Mouse (Mus musculus): ENCODE data around the gene Tmem60. TPM values are rescaled to one million over a fixed set of nuclear protein-coding genes. Genes with fewer than 3 reads are reported as not detected.
A peak's percentile ranks its signal among the peaks of the same experiment; 100 is the strongest.

The Tmem60 gene
- 68.9 and 71.4 TPM in 2 replicates for polyA plus RNA-seq (2015; fragmentation: Nextera tagmentation; extraction: Ambion mirVana)

GRCm38 (mm10) chr5:20881915-20882800 is at the start of gene Tmem60, which contains the start of gene Phtf2:
TSS of gene Tmem60 (plus strand) at chr5:20882191.
TSS of gene Phtf2 (minus strand) at chr5:20882124.
- peak within 1 kb of the TSS; percentile 82 for H3K4me2 ChIP-seq (replicated peaks)
- H3K36me3 ChIP-seq = peaks cover 12% of the 10 kb centered on the region
- H3K27me3 ChIP-seq = no peaks in the 10 kb centered on the region
- peak; percentile 99 for ATAC-seq
- under 1% methylated on average over 83 of the region's 94 CpGs for WGBS
- peak within 1 kb of the TSS; percentile 85 for H3K4me3 ChIP-seq (replicated peaks)
- H3K9me3 ChIP-seq = no peaks in the 10 kb centered on the region
- H3K4me1 ChIP-seq (replicated peaks) = peaks cover 24% of the 10 kb centered on the region
- peak within 1 kb of the TSS; percentile 80 for H3K9ac ChIP-seq (replicated peaks)
- peak within 1 kb of the TSS; percentile 97 for H3K27ac ChIP-seq

- ATAC-seq = no peak
- WGBS = 92% methylated on average over 1 of the region's 1 CpGs
These were observed 47.6 kb upstream of the Tmem60 start for GRCm38 (mm10) chr5:20834399-20834798.

GRCm38 (mm10) chr5:20837082-20837481 is 44.9 kb upstream of the Tmem60 start:
- Histone ChIP-seq H3K9ac (replicated peaks) (no peak overlapping the region), H3K9me3 (no peaks in the 10 kb centered on the region), H3K27ac (no peak overlapping the region), H3K4me1 (replicated peaks) (no peaks in the 10 kb centered on the region), H3K27me3 (no peaks in the 10 kb centered on the region), H3K4me3 (replicated peaks) (no peak overlapping the region), H3K36me3 (no peaks in the 10 kb centered on the region), H3K4me2 (replicated peaks) (no peak overlapping the region)
- ATAC-seq = no peak
- WGBS = 96% methylated on average over 1 of the region's 1 CpGs

More at GRCm38 (mm10) chr5:20834399-20834798, 47.6 kb upstream of the Tmem60 start:
- Histone ChIP-seq H3K4me1 (replicated peaks) (no peaks in the 10 kb centered on the region), H3K9me3 (no peaks in the 10 kb centered on the region), H3K36me3 (no peaks in the 10 kb centered on the region), H3K9ac (replicated peaks) (no peak overlapping the region), H3K4me3 (replicated peaks) (no peak overlapping the region), H3K27ac (no peak overlapping the region), H3K4me2 (replicated peaks) (no peak overlapping the region), H3K27me3 (no peaks in the 10 kb centered on the region)

GRCm38 (mm10) chr5:20843405-20843804 is 38.6 kb upstream of the Tmem60 start:
- Histone ChIP-seq H3K4me1 (replicated peaks) (no peaks in the 10 kb centered on the region), H3K4me3 (replicated peaks) (no peak overlapping the region), H3K27me3 (no peaks in the 10 kb centered on the region), H3K4me2 (replicated peaks) (no peak overlapping the region), H3K9me3 (no peaks in the 10 kb centered on the region), H3K27ac (no peak overlapping the region), H3K9ac (replicated peaks) (no peak overlapping the region), H3K36me3 (no peaks in the 10 kb centered on the region)
- ATAC-seq = no peak
- 77% methylated on average over 2 of the region's 3 CpGs for WGBS

GRCm38 (mm10) chr5:20843816-20844215 is 38.2 kb upstream of the Tmem60 start:
- no peak for ATAC-seq
- Histone ChIP-seq H3K9me3 (no peaks in the 10 kb centered on the region), H3K27me3 (no peaks in the 10 kb centered on the region), H3K36me3 (no peaks in the 10 kb centered on the region), H3K27ac (no peak overlapping the region), H3K4me2 (replicated peaks) (no peak overlapping the region), H3K4me1 (replicated peaks) (no peaks in the 10 kb centered on the region), H3K4me3 (replicated peaks) (no peak overlapping the region), H3K9ac (replicated peaks) (no peak overlapping the region)
- 73% methylated on average over 2 of the region's 2 CpGs for WGBS

GRCm38 (mm10) chr5:20847010-20847409 is 35.0 kb upstream of the Tmem60 start:
- no peaks in the 10 kb centered on the region for H3K27me3 ChIP-seq
- H3K4me2 ChIP-seq (replicated peaks) = no peak overlapping the region
- 96% methylated on average over 2 of the region's 2 CpGs for WGBS
- H3K27ac ChIP-seq = no peak overlapping the region
- H3K9ac ChIP-seq (replicated peaks) = no peak overlapping the region
- no peaks in the 10 kb centered on the region for H3K36me3 ChIP-seq
- no peaks in the 10 kb centered on the region for H3K9me3 ChIP-seq
- no peak for ATAC-seq
- no peak overlapping the region for H3K4me3 ChIP-seq (replicated peaks)
- H3K4me1 ChIP-seq (replicated peaks) = no peaks in the 10 kb centered on the region

- WGBS = 96% methylated on average over 4 of the region's 4 CpGs
- Histone ChIP-seq H3K27me3 (no peaks in the 10 kb centered on the region), H3K9ac (replicated peaks) (no peak overlapping the region), H3K4me1 (replicated peaks) (no peaks in the 10 kb centered on the region), H3K4me3 (replicated peaks) (no peak overlapping the region), H3K36me3 (0 out of 2 replicates have a peak, but pooled peaks cover 7% of the 10 kb centered on the region), H3K4me2 (replicated peaks) (no peak overlapping the region), H3K27ac (no peak overlapping the region), H3K9me3 (peaks cover 2% of the 10 kb centered on the region; the same call in 1 of the 2 replicates)
- no peak for ATAC-seq
These were observed 26.9 kb upstream of the Tmem60 start for GRCm38 (mm10) chr5:20855066-20855465.

- Histone ChIP-seq H3K4me2 (replicated peaks) (no peak overlapping the region), H3K9me3 (peaks cover 2% of the 10 kb centered on the region; the same call in 1 of the 2 replicates), H3K9ac (replicated peaks) (no peak overlapping the region), H3K4me1 (replicated peaks) (no peaks in the 10 kb centered on the region), H3K36me3 (0 out of 2 replicates have a peak, but pooled peaks cover 7% of the 10 kb centered on the region), H3K4me3 (replicated peaks) (no peak overlapping the region), H3K27me3 (no peaks in the 10 kb centered on the region), H3K27ac (no peak overlapping the region)
- WGBS = 98% methylated on average over 2 of the region's 2 CpGs
- no peak for ATAC-seq
These were observed 23.6 kb upstream of the Tmem60 start for GRCm38 (mm10) chr5:20858404-20858803.

GRCm38 (mm10) chr5:20860565-20860964 is 21.4 kb upstream of the Tmem60 start:
- 96% methylated on average over 4 of the region's 4 CpGs for WGBS

GRCm38 (mm10) chr5:20861901-20862300 is 20.1 kb upstream of the Tmem60 start:
- Histone ChIP-seq H3K4me3 (replicated peaks) (no peak overlapping the region), H3K9ac (replicated peaks) (no peak overlapping the region), H3K27ac (no peak overlapping the region), H3K9me3 (peaks cover 2% of the 10 kb centered on the region; the same call in 1 of the 2 replicates), H3K4me2 (replicated peaks) (no peak overlapping the region), H3K27me3 (no peaks in the 10 kb centered on the region), H3K4me1 (replicated peaks) (no peaks in the 10 kb centered on the region), H3K36me3 (0 out of 2 replicates have a peak, but pooled peaks cover 7% of the 10 kb centered on the region)
- ATAC-seq = no peak
- 100% methylated on average over 2 of the region's 2 CpGs for WGBS

More at GRCm38 (mm10) chr5:20860565-20860964, 21.4 kb upstream of the Tmem60 start:
- Histone ChIP-seq H3K4me2 (replicated peaks) (no peak overlapping the region), H3K9ac (replicated peaks) (no peak overlapping the region), H3K9me3 (peaks cover 2% of the 10 kb centered on the region; the same call in 1 of the 2 replicates), H3K4me1 (replicated peaks) (no peaks in the 10 kb centered on the region), H3K27ac (no peak overlapping the region), H3K36me3 (0 out of 2 replicates have a peak, but pooled peaks cover 7% of the 10 kb centered on the region), H3K4me3 (replicated peaks) (no peak overlapping the region), H3K27me3 (no peaks in the 10 kb centered on the region)
- no peak for ATAC-seq

- Histone ChIP-seq H3K36me3 (0 out of 2 replicates have a peak, but pooled peaks cover under 1% of the 10 kb centered on the region), H3K4me3 (replicated peaks) (no peak overlapping the region), H3K4me2 (replicated peaks) (no peak overlapping the region), H3K4me1 (replicated peaks) (no peaks in the 10 kb centered on the region), H3K27me3 (no peaks in the 10 kb centered on the region), H3K27ac (no peak overlapping the region), H3K9me3 (no peaks in the 10 kb centered on the region), H3K9ac (replicated peaks) (no peak overlapping the region)
- 89% methylated on average over 4 of the region's 4 CpGs for WGBS
- ATAC-seq = no peak
These were observed 17.6 kb upstream of the Tmem60 start for GRCm38 (mm10) chr5:20864216-20864969.
